Mouse (Mus musculus) testis, postnatal 10 days (tissue): Measurements from ENCODE around the gene Dnaaf3.
A peak's percentile ranks its signal among the peaks of the same experiment; 100 is the strongest.

ENCODE experiments used
- DNase-seq: peaks from one replicate; pipeline ENCODE4 v3.0.0; 2021; ENCODE audit warnings: low spot score

Dnaaf3 gene

DNA sequence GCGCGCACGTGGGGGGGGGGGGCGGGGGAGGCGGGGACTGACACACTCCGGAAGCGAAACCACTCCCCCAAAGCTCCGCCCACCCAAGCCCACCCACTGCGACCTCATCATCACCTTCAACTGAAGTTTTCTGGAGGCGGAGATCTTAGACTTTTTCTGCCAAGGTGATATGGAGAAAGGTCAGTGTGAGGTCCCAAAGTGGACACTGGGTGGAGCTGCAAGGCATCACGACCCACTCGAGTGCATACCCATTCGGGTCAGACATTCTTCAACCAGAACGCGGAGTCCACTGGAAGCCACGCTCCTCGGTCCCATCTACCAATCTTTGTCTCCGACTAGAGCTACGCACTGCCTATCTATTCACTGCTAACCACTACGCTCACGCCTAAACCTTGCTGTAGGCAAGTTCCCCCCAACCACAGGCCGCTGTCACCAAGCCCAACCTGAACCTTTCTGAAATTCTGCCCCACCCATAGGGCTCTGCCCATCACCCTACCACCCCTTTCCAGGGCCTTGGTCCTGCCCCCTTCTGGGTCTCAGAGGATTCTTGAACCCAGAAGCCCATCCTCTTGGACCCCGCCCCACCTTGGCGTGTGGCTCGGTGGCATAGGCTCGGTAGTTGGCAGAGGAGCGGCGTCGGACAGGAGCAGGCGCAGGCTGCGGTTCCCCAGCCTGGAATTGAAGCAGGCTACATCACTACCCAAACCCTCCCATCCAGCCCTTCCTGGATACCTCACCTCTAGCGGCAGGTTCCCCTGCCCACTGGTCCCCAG is 10.8 kb downstream of the Dnaaf3 start:
- DNase-seq: peak; percentile 71

DNA sequence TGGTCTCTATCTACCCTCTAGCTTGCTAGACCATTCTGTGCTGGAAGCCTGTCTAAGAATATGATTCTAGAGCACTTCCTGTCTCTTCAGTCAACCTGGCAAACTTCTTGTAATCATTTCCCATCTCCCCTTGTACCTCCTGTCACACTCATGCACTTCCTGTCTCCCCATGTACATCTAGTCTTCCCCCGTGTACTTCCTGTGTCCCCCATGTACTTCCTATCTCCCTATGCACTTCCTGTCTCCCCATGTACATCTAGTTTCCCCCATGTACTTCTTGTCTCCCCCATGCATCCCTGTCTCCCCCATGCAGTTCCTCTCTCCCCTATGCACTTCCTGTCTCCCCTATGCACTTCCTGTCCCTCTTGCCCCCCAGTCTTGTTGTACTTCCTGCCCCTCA is 13.8 kb downstream of the Dnaaf3 start:
- no peak for DNase-seq

DNA sequence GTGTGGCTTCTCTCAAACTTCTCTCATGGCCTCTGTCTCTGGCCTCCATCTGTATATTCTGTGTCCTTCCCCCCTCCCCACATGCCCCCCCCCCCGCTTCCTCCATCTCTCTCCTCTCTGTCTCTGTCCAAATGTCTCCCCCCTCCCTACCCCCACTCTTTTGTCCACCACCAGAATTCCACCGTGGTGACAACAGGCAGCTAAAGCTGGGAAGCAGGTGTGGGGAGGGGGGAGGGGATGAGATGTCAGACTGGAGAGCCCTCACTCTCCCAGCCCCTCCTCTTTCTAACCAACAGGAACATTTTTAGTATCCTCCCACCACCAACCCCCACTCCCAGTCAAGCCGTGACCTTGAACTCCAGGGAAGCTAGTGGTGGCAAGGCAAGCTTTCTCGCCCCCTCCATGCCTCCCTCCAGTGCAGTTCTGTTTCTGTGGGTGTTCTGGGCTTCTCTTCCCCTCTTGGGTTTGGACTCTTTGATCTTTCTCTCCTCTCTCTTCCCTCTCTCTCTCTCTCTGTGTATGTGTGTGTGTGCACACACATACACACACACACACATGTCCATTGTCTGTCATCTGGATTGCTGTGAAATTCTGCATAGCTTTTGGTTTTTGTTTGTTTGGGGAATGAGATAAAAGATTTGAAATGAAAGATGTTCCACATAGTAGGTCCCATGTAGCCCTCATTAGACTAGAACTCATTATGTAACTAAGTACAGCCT is 15.8 kb downstream of the Dnaaf3 start, which contains the start of gene Tnnt1:
Tnnt1 (minus strand) TSS at position 51 of the 719 bp plus-strand sequence.
- no peak for DNase-seq

DNA sequence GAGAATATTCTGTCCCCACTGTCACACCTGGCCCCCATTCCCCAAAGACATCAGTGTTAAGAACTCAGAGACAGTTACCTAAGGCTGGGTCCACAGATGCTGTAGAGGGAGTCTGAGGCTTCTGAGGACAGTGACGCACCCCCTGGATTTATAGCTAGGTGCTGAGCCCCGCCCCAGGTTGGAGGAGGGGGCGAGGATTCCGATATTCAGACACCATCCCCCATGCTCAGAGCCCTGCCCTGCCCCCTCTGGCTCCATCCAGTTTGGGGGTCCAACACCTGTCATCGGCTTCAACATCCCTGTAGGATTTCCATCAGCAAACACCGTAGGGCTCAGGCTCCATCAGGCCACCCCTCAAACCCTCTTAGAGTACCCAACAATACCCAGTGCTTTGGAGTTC is 16.4 kb downstream of the Dnaaf3 start:
- DNase-seq: no peak

DNA sequence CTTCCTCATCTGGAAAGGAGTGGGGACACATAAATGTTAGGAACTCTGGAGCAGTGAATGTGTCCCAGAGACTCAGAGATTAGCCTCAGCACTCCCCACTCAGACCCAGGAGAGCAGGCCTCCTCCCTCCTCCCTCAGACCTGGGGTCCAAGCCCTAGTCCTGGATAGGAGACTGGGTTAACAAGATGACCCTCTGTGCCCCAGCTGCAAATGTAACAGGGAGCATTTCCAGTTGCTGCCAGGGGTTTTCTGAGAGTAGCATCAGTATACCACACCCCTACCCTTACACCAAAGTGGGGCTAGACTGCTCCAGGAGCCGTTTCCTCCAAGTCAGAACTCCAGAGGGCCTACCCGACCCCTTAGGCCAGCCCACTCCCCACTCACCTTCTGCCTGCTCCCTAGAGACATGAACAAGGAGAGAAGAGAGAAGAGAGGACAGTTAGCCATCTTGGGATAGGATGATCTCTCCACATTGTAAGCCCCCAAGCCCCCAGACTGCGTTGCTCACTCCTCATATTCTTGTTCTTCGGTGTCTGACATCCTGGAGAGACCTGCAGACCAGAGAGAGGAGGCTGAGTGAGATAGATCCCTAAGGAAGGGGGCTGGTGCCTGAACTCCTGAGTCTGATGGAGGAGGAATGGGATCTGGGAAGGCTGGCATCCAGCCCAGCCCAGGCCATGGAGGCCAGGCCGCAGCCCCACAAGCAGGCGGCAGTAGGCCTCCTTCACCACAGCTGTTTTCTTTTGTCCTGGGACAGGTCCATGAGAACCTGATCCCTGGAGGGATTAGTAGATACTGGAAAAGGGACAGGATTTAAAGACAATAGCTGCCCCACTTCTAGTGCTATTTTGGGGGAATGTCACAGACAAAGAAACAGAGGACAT is 18.2 kb downstream of the Dnaaf3 start:
- DNase-seq: no peak

DNA sequence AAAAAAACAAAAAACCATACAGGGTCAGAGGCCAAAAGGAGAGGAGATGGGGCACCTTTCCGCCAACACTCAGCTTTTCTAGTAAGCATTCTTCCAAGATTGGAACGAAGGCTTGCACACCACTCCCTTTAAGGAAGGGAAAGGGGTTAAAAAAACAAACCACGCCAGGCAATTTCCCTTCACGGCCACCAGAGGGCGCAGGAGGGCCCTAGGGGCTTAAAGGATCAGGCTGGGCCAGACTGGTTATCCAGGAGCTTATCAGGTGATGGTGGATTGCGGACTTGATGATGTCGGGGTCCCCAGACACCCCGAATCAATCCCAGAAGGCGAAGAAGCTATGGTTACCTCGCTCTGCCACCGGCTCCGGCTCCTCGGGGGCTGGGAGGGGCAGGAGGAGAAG is 19.0 kb downstream of the Dnaaf3 start:
- DNase-seq: peak; percentile 74

DNA sequence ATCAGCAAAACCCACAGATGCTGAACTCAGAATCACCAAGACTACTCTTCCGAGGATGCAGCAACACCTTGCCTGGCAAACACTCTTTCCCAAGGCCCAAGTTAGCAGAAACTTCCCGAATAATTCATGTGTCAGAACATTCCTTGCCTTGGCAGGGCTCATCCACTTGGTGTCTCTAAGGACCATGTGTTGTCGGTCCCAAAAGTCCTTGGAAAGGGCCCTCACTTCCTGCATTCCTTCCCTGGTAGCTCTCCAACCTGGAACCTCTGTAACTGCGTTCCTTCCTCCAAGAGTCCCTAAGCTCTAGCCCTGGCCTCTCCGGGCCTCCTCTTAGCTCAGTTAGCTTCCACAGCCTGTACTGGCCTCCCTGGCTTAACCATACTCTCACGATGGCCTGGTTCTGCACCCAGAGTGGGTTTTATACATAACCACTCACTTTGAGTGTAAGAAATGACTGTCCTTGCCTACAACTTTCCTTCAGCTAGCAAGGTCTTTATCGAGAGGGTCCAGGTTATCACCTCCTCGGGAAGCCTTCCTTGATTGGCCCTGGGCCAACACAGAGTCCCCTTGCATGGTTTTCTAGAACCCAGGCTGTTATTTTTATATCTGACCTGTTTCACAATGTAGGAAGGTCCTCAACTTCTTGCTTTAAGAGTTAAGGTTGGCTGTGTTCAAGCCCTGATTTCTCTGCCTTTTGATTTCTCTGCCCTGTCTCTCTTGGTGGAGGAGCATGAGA is 20.6 kb downstream of the Dnaaf3 start:
- no peak for DNase-seq

DNA sequence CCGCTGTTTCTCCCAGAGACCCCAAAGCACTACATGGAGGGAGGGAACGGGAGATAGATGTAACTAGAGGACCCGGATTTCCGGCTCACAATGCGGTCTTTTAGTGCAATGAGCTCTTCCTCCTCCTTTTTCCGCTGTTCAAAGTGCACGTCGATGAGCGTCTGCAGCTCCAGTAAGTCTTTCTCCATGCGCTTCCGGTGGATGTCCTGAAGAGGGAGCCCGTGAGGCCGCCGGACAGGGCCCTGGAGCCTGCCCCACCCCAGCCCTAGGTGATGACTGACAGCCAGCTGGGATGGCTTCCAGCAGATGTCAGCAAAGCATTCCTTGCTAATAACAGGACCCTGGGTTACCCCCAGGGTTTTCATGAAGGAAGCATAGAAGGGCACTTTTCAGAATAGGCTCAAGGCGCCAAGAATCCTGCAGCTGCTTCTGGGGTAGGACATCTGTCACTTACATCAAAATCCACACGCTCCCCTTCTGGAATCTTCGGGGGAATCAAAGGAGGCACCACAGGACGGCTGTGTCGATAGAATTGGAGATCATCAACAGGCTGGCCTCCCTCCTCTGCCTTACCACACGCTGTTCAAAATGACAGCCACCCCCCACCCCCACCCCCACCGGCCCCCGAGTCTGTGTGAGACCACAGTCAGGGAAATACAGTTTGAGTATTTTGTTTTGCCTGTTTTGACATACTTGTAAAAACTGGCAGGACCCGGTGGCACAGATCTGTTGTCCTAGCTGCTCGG is 22.2 kb downstream of the Dnaaf3 start:
- peak; percentile 83 for DNase-seq

DNA sequence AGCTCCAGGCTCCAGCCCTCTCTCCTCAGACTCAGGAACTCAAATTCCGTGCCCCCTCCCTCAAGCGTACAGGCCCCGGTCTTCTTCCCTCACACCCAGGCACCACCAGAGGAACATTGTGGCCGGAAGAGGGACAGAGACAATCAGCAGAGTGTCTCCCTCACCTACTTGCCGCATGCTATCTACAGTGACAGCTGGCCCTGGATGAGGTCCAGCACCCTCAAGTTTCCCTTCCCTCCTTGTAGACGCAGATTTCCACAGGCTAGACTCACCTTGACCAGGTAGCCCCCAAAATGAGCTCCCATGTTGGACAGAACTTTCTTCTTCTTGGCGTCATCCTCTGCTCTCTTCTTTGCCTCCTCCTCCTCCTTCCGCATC is 23.5 kb downstream of the Dnaaf3 start:
- DNase-seq: no peak

DNA sequence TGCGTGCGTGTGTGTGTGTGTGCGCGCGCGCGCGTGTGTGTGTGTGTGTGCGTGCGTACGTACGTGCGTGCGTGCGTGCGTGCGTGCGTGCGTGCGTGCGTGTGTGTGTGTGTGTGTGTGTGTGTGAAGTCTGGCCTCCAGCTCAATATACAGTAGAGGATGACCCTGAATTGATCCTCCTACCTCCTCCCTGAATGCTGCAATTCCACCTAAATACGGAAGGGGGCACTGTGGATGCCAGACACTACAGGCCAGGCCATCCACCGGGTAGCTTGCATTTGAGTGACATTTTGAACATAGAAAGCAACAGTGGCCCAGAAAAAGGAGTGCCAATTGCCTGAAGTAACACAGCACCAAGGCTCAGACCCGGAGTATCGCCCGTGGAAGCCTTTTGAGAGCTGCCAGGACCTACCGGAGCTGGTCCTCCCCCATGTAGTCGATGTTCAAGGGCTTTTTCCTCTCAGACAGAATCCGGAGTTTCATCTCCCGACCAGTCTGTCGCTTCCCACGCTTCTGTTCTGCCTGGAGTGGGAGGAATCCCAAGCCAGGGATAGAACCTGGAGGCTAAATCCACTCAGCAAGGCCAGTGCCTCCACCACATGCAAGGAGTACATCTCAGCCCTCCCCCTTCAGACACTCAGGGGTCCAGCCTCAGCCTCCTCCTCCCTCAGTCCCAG is 24.1 kb downstream of the Dnaaf3 start:
- no peak for DNase-seq

DNA sequence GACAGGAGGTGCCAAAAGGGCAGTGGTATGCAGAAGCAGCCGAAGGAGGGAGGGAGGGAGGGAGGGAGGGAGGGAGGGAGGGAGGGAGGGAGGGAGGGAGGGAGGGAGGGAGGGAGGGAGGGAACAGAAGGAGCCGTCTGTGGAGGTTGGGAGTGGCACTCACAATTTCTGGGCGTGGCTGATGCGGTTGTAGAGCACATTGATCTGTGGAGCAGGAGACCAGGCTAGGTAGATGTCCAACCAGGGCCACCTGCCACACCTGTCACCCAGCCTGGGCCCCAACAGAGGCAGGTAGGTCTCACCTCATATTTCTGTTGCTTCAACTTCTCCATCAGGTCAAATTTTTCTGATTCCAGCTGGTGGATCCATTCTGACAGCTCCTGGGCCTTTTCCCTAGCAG is 25.0 kb downstream of the Dnaaf3 start:
- DNase-seq: no peak

DNA sequence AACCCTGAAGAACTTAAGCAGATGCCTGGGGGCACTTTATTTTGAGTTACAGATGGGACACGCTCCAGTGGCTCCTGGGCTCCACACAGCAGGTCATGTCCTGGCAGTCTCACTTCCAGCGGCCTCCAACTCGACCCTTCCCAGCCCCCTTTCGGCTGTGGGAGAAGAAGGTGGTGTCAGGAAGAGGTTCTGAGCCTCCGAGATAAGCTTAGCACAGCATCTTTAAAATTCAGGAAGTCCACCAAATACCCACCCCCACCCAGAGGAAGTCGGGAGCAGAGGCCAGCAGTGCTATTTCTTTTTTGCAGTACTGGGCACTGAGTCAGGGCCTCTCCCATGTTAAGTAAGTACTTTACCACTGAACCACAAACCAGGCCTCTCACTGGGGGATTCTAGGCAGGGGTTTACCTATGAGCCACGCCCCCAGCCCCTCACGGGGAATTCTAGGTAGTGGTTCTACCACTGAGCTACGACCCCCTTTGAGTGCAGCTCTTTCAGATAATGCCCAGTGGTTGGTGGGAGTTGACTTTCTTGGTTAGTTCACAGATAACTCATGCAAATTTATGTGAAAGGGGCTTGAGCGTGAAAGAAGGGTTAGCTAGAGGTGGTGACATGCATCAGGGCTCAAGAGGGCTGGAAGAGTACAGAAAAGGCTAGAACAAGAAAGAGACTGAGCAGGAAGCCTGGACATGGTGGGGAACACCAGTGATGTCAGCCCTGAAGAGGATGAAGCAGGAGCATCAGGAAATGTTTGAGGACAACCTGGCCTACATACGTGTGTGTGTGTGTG is 27.4 kb downstream of the Dnaaf3 start:
- no peak for DNase-seq

DNA sequence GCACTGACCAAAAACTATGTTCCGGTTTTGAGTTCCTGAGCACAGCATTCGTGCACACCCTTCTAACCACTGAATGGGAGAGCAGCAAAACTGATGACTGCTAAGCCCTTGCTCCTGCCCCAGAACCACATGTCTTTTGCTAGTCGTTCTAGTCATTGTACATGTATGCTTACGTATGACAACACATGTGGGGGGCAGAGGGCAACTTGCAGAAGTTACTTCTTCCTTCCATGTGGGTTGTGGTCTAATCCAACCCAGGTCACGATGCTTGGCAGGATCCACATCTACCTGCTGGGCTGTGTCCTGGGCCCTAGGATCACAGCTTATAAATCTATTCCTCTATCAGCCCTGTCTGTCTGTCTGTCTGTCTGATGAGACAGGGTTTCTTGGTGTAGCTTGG is 28.4 kb downstream of the Dnaaf3 start:
- DNase-seq: no peak

DNA sequence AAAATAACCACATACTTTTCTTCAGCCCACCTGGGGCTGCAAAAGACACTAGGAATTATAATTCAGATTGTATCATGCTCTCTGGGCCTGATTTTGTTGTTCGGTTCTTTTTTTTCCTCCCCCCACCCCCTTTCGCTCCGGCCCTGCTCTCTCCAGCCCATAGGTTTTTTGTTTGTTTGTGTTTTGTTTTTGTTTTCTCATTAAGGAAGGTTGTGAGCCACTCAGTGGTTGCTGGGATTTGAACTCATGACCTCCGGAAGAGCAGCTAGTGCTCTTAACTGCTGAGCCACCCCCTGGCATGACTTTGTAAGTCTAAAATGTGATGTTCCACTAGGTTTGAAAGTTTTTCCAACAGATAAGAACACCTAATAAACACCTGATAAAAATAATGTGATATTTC is 29.2 kb downstream of the Dnaaf3 start:
- DNase-seq: no peak

DNA sequence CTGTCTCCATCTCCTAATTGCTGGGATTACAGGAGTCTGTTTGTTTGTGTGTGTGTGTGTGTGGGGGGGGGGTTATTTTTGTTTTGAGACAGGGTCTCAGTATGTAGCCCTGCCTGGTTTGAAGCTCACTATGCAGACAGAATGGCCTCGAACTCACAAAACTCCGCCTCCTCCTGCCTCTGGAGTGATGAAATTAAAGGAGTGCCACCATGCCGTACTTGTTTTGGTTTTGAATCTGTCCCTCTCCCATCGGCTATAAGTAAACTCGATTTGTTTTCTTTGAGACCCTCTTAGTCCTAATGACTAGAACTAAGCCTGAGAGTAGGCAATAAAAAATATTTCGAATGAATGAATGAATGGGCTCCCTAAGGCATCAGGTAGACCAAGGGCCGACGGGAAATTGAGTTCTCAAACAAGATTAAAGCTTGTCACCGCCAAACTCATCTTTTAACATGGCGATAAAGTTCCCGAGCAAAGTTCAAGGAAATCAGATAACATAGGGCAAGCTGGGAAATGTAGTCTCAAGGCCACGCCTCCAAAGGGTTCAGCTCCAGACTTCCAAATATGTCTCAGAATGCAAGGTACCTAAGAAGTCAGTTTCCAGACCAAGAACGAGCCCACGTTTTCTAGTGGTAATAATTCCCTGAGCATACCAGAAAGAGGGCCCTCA is 29.7 kb downstream of the Dnaaf3 start:
- no peak for DNase-seq

DNA sequence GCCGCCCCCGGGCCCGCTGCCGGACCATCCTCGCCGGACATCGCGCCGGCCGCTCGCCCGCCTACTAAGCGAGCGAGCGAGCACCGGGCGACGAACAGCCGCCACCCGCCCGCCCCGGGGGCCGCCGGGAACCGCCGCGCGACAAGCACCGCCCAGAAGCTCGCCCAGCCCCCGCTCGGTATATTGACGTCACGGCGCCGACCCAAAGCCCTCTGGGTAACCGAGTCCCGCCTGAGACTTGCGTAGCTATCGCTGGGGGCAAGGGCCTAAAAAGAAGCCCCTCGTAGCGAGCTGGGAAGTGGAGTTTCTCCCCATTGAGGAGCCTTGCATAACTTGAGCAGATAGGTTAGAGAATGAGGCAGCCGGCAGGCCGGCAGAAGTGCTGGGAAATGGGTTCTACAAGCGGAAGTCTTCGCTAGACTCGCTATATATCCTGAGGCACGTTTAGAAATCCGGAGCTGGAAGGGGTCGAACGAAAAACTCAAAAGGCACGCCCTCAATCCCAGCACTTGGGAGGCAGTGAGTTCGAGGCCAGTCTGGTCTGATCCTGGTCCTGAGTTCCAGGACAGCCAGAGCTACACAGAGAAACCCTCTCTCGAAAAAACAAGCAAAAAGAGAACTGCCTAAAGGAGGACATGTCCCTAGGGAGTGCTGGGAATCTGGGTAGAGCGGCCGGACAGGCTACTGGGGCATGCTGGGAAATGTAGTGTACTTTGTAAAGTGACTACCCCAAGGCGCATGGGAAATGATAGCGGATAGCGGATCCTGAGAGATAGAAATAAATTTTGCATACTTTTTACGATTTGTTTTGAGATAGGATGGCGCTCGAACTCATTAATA is 30.5 kb downstream of the Dnaaf3 start, which contains the start of gene Ppp1r12c:
Ppp1r12c (minus strand) TSS at position 123 of the 840 bp plus-strand sequence.
- peak; percentile 97 for DNase-seq

DNA sequence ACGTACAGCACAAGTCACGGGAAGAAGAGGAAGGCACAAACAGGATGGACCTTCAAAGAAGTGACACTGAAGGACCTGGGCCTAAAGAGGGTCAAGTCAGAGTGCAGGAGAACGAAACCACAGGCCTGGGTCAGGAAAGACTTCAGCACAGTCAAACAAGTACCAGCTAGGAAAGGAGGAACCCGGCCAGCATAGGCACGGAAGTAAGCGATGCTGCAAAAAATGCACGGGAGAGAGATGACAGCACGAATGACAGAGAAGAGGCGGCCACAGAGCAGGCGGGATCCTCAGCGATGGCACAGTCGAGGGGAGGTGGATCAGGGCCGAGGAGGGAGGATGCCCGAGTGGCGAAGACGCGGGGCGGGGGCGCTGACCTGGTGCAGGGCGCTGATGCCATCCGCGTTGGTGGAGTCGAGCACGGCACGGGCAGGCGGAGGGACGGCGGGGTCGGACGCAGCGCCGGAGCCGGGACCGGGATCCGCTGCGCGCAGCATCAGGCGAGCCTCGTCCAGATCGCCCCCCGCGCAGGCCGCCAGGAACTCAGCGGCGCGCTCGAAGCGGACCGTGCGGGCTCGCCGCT is 31.3 kb downstream of the Dnaaf3 start:
- peak; percentile 76 for DNase-seq

DNA sequence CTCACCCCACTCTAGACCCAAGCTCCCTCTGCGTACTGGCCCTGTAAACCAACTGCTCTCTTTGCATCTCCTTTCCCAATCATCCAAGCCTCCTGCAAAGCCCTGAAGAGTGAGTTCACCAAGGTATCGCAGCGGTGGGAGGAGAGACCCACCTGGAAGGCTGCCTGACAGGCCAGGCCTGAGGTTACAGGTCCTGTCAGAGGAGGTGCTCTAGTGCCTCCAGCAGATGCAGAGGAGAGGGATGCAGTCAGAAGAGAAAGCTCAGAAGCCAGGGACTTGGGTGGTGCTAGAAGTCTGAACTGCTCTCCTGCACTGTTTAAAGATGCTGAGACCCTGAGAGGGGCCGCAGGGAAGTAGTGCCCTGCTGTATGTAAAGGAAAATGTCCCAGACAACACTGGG is 33.2 kb downstream of the Dnaaf3 start:
- DNase-seq: no peak
